Mouse (Mus musculus): ENCODE measurements at regions not wholly inside any gene's neighbourhood (a gene's known extent, or its start where the extent isn't known, plus 50 kb on each side); places are given as distances from the start of the nearest gene placed in this dataset.

DNA sequence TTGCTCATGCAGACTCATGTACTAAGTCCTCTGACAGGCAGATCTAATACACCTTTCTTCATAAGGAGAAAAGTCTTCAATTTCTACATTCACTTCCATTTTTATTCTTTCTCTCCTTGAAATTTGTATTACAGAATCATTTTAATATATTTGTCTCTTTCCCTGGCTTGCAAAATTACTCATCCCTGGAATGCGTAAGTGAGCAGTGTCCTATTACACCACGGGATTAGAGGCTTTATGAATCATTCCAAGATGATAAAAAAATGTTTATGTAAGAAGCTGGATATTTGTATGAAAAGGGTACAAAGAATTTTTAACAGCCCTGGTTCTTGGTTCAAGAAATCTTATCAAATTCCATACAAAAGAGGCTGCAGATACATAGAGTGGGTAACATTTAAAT is 83.6 kb upstream of the Mbnl1 start:
- no peak for ATAC-seq (replicated peaks; ENCODE audit: low FRiP score)
- no peaks in the 10 kb centered on the region for H3K4me1 ChIP-seq (replicated peaks; ENCODE audit: control insufficient read depth, insufficient read depth, low read length)
- H3K27me3 ChIP-seq (replicated peaks; ENCODE audit: control insufficient read depth, insufficient read depth, low read length) = no peaks in the 10 kb centered on the region
- no peak overlapping the region for H3K4me2 ChIP-seq
- no peaks in the 10 kb centered on the region for H3K9me3 ChIP-seq (ENCODE audit: control insufficient read depth, low read length)
- H3K4me3 ChIP-seq (ENCODE audit: low read depth, low read length) = no peak overlapping the region
- WGBS = 59% methylated on average over 2 of the region's 2 CpGs
- no peak overlapping the region for H3K9ac ChIP-seq (ENCODE audit: low read depth, low read length)
- no peaks in the 10 kb centered on the region for H3K36me3 ChIP-seq (ENCODE audit: control insufficient read depth, insufficient read depth, low read length)
- DNase-seq (ENCODE audit: low spot score) = no peak
- H3K27ac ChIP-seq (ENCODE audit: low read depth, low read length) = no peak overlapping the region

DNA sequence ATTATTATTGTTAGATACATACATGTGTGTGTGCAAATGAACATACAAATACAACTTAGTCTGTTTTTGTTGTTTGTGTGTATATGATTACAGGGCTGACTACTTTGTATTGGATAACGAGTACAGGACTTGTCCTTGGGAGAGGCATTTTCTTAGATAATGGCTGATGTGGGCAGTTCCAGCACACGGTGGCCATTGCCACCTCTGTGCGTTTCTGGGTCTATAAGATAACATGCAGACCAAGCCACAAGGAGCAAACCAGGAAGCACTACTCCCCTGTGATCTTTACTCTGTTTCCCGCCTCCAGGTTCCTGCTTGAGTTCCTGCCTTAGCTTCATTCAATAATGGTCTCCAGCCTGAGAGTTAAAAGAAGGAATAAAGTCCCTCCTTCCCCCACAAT is 77.3 kb upstream of the Mbnl1 start:
- DNase-seq (ENCODE audit: low spot score) (no peak), ATAC-seq (replicated peaks; ENCODE audit: low FRiP score) (peak; percentile 98)
- Histone ChIP-seq H3K4me3 (ENCODE audit: low read depth, low read length) (no peak overlapping the region), H3K9ac (ENCODE audit: low read depth, low read length) (no peak overlapping the region), H3K27ac (ENCODE audit: low read depth, low read length) (no peak overlapping the region; the same call in 1 of the 2 replicates), H3K4me1 (replicated peaks; ENCODE audit: control insufficient read depth, insufficient read depth, low read length) (peaks cover 5% of the 10 kb centered on the region; the same call in 1 of the 2 replicates), H3K9me3 (ENCODE audit: control insufficient read depth, low read length) (no peaks in the 10 kb centered on the region), H3K36me3 (ENCODE audit: control insufficient read depth, insufficient read depth, low read length) (no peaks in the 10 kb centered on the region), H3K4me2 (no peak overlapping the region; the same call in 1 of the 2 replicates), H3K27me3 (replicated peaks; ENCODE audit: control insufficient read depth, insufficient read depth, low read length) (no peaks in the 10 kb centered on the region)
- WGBS = 24% methylated on average over 4 of the region's 4 CpGs

DNA sequence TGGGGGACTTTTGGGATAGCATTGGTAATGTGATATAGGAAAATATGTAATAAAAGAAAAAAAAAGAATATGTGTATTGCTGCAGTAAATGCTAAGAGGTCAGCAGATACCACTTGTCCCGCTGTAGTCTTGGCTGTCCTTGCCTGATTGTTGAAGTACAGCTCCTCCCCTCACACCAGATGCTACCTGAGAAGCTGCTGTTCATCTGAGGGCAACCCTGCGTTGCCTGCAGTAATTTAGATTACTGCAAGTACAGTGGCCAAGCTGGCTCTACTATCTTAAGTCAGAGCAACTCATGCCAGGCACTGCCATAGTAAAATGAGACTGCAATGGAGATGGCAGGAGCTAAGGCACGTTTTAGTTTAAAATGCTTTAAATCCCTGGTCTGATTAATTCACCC is 75.7 kb upstream of the Mbnl1 start:
- Histone ChIP-seq H3K36me3 (ENCODE audit: control insufficient read depth, insufficient read depth, low read length) (no peaks in the 10 kb centered on the region), H3K9me3 (ENCODE audit: control insufficient read depth, low read length) (no peaks in the 10 kb centered on the region), H3K27ac (ENCODE audit: low read depth, low read length) (no peak overlapping the region), H3K4me2 (no peak overlapping the region), H3K27me3 (replicated peaks; ENCODE audit: control insufficient read depth, insufficient read depth, low read length) (no peaks in the 10 kb centered on the region), H3K4me3 (ENCODE audit: low read depth, low read length) (no peak overlapping the region), H3K4me1 (replicated peaks; ENCODE audit: control insufficient read depth, insufficient read depth, low read length) (peaks cover 5% of the 10 kb centered on the region; the same call in 1 of the 2 replicates), H3K9ac (ENCODE audit: low read depth, low read length) (no peak overlapping the region)
- DNase-seq (ENCODE audit: low spot score) = no peak
- no peak for ATAC-seq (replicated peaks; ENCODE audit: low FRiP score)
- WGBS = 74% methylated on average over 3 of the region's 3 CpGs

DNA sequence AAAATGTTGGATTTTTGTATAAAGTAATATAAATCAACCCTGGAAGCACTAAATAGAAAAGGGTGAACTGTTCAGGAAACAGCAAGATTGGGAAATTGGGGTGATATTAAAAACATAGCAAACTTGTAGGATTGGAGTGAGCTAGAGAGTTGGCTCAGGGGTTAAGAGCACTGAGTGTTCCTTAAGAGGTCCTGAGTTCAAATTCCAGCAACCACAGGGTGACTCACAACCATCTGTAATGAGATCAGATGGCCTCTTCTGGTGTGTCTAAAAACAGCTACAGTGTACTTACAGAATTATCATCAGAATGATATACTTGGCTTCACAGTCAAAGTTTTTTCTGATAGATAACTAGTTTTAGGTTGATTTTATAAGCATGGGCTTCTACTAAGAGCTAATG is 73.8 kb upstream of the Mbnl1 start:
- DNase-seq (ENCODE audit: low spot score) = no peak
- Histone ChIP-seq H3K9me3 (ENCODE audit: control insufficient read depth, low read length) (no peaks in the 10 kb centered on the region), H3K4me3 (ENCODE audit: low read depth, low read length) (no peak overlapping the region), H3K27me3 (replicated peaks; ENCODE audit: control insufficient read depth, insufficient read depth, low read length) (no peaks in the 10 kb centered on the region), H3K27ac (ENCODE audit: low read depth, low read length) (no peak overlapping the region), H3K9ac (ENCODE audit: low read depth, low read length) (no peak overlapping the region), H3K4me2 (no peak overlapping the region), H3K36me3 (ENCODE audit: control insufficient read depth, insufficient read depth, low read length) (no peaks in the 10 kb centered on the region), H3K4me1 (replicated peaks; ENCODE audit: control insufficient read depth, insufficient read depth, low read length) (peaks cover 5% of the 10 kb centered on the region; the same call in 1 of the 2 replicates)
- ATAC-seq (replicated peaks; ENCODE audit: low FRiP score) = no peak

DNA sequence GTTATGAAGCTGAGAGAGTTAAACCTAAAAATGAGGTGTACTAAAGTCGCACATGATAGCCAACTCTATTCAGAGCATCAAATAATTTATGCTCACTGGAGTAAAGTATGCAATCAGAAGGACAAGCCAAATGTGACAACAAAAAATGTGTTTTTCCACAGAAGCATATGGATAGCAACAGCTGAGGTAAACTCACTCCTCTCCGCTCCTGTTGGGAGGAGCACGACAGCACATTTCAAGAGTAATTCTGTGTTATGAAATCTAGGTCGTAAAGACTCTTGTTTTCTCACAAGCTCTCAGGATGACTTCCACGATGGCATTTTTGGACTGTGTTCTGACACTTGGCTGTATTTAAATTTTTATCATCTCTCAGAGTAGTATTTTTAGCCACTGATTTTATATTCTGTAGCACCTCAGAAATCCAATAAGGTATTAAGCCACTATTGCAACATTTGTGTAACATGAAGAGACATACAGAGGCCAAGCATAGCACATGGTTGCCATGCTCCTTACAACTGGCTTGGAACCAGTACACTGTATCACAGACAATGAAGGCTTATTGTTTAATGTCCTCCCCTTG is 70.3 kb upstream of the Mbnl1 start:
- DNase-seq (ENCODE audit: low spot score) (no peak), ATAC-seq (replicated peaks; ENCODE audit: low FRiP score) (no peak)
- Histone ChIP-seq H3K4me2 (no peak overlapping the region), H3K4me1 (replicated peaks; ENCODE audit: control insufficient read depth, insufficient read depth, low read length) (no peaks in the 10 kb centered on the region), H3K4me3 (ENCODE audit: low read depth, low read length) (no peak overlapping the region), H3K27ac (ENCODE audit: low read depth, low read length) (no peak overlapping the region), H3K9ac (ENCODE audit: low read depth, low read length) (no peak overlapping the region), H3K36me3 (ENCODE audit: control insufficient read depth, insufficient read depth, low read length) (no peaks in the 10 kb centered on the region), H3K9me3 (ENCODE audit: control insufficient read depth, low read length) (no peaks in the 10 kb centered on the region), H3K27me3 (replicated peaks; ENCODE audit: control insufficient read depth, insufficient read depth, low read length) (no peaks in the 10 kb centered on the region)
- 79% methylated on average over 5 of the region's 5 CpGs for WGBS

DNA sequence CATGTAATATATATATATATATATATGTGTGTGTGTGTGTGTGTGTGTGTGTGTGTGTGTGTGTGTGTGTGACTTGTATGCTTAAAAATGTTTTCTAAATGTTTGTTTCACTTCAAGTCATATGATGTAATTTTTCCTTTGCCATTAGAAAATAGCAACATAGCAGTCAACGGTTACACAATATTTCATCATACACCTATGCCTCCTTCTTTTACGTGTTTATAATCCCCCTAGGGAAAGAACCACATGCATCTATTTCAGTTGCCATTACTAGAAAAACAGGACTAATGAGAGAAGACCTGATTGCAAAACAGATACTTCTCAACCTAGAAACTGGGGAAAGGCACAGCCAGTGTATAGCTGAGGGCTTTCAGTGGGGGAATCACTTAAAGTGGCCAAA is 65.2 kb upstream of the Mbnl1 start:
- H3K4me2 ChIP-seq = no peak overlapping the region
- H3K4me1 ChIP-seq (replicated peaks; ENCODE audit: control insufficient read depth, insufficient read depth, low read length) = no peaks in the 10 kb centered on the region; the same call in 1 of the 2 replicates
- H3K27me3 ChIP-seq (replicated peaks; ENCODE audit: control insufficient read depth, insufficient read depth, low read length) = no peaks in the 10 kb centered on the region
- H3K27ac ChIP-seq (ENCODE audit: low read depth, low read length) = no peak overlapping the region
- 82% methylated on average over 2 of the region's 2 CpGs for WGBS
- H3K9me3 ChIP-seq (ENCODE audit: control insufficient read depth, low read length) = no peaks in the 10 kb centered on the region
- no peak overlapping the region for H3K9ac ChIP-seq (ENCODE audit: low read depth, low read length)
- no peak for DNase-seq (ENCODE audit: low spot score)
- ATAC-seq (replicated peaks; ENCODE audit: low FRiP score) = no peak
- no peak overlapping the region for H3K4me3 ChIP-seq (ENCODE audit: low read depth, low read length)
- H3K36me3 ChIP-seq (ENCODE audit: control insufficient read depth, insufficient read depth, low read length) = no peaks in the 10 kb centered on the region

DNA sequence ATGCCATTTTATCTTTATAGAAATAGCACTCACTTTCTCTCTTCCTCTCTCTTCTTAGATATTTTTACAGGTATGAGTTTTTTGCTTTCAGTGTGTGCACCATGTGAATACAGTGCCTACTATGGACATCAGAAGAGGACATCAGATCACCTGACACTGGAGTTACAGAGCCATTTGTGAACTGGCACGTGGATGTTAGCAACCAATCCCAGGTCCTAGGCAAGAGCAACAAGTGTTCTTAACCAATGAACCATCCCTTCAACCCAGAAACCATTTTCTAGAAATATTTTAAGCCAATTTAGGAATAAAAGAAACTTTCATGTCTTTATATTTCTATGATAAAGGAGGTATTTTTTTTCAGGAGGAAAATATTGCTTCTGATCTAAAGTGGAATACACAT is 64.7 kb upstream of the Mbnl1 start:
- ATAC-seq (replicated peaks; ENCODE audit: low FRiP score) (no peak), DNase-seq (ENCODE audit: low spot score) (no peak)
- Histone ChIP-seq H3K9me3 (ENCODE audit: control insufficient read depth, low read length) (no peaks in the 10 kb centered on the region), H3K4me1 (replicated peaks; ENCODE audit: control insufficient read depth, insufficient read depth, low read length) (no peaks in the 10 kb centered on the region; the same call in 1 of the 2 replicates), H3K4me2 (no peak overlapping the region), H3K27me3 (replicated peaks; ENCODE audit: control insufficient read depth, insufficient read depth, low read length) (no peaks in the 10 kb centered on the region), H3K36me3 (ENCODE audit: control insufficient read depth, insufficient read depth, low read length) (no peaks in the 10 kb centered on the region), H3K27ac (ENCODE audit: low read depth, low read length) (peak overlapping the region; percentile 25; the same call in 1 of the 2 replicates), H3K9ac (ENCODE audit: low read depth, low read length) (no peak overlapping the region), H3K4me3 (ENCODE audit: low read depth, low read length) (no peak overlapping the region)
- WGBS = 62% methylated on average over 1 of the region's 1 CpGs

DNA sequence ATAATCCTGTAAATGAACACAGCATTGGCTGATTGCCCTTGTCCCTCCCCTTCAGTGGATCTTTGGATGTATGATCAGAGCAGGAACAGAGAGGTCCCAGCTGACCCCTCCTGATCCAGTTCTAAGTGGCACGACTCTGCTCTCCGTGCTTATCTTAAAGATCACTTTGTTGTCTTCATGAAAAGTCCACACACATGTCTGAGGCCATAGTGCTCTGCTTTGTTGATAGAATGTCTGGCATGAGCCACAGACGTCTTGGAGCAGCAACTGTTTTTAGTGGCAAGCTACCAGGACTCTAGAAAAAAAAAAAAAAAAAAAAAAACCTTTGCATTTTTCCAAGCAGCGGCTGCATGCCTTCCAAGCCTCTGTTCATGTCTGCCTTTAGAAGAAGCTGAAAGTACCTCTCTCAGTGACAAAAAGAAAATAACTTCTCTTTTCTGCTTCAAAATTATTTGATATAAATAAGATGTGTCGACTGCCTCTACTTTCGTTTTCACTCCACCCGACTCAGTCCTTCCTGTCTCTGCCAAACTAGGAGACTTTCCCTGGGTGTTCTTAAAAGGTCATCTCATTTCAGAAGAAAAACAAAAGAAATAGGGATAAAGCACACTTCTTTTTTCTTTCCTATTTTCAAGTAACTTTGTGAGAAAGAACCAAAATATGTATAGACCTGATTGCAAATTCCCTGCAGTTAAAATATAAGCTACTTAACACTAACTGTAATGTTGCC is 63.9 kb upstream of the Mbnl1 start:
- H3K4me2 ChIP-seq = peak overlapping the region; percentile 70
- H3K9me3 ChIP-seq (ENCODE audit: control insufficient read depth, low read length) = no peaks in the 10 kb centered on the region
- no peaks in the 10 kb centered on the region for H3K27me3 ChIP-seq (replicated peaks; ENCODE audit: control insufficient read depth, insufficient read depth, low read length)
- peak overlapping the region; percentile 70 for H3K9ac ChIP-seq (ENCODE audit: low read depth, low read length)
- DNase-seq (ENCODE audit: low spot score) (no peak), ATAC-seq (replicated peaks; ENCODE audit: low FRiP score) (peak; percentile 72)
- peak overlapping the region; percentile 47 for H3K4me3 ChIP-seq (ENCODE audit: low read depth, low read length)
- H3K4me1 ChIP-seq (replicated peaks; ENCODE audit: control insufficient read depth, insufficient read depth, low read length) = no peaks in the 10 kb centered on the region; the same call in 1 of the 2 replicates
- 15% methylated on average over 7 of the region's 7 CpGs for WGBS
- H3K36me3 ChIP-seq (ENCODE audit: control insufficient read depth, insufficient read depth, low read length) = no peaks in the 10 kb centered on the region
- H3K27ac ChIP-seq (ENCODE audit: low read depth, low read length) = peak overlapping the region; percentile 43

DNA sequence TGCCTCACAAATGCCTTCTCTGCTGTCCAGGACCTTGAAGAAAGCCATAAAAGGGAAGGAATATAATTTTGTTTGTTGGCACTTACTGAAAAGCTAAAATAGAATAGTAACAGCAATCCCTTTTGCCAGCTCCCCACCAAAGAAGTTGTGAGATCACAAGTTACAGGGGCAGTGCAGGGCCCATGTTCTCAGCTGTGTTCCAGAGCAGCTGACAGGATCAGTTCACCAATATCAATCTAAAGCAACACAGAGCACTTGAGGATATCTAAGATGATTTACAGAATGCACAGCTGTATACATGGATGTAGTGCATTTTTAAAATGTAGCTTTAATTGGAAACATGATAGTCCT is 63.4 kb upstream of the Mbnl1 start:
- H3K9me3 ChIP-seq (ENCODE audit: control insufficient read depth, low read length) = no peaks in the 10 kb centered on the region
- H3K4me2 ChIP-seq = peak overlapping the region; percentile 70
- H3K27me3 ChIP-seq (replicated peaks; ENCODE audit: control insufficient read depth, insufficient read depth, low read length) = no peaks in the 10 kb centered on the region
- H3K27ac ChIP-seq (ENCODE audit: low read depth, low read length) = peak overlapping the region; percentile 43; the same call in 1 of the 2 replicates
- DNase-seq (ENCODE audit: low spot score) (no peak), ATAC-seq (replicated peaks; ENCODE audit: low FRiP score) (peak; percentile 60)
- H3K9ac ChIP-seq (ENCODE audit: low read depth, low read length) = peak overlapping the region; percentile 70
- peak overlapping the region; percentile 47 for H3K4me3 ChIP-seq (ENCODE audit: low read depth, low read length)
- peaks cover 1% of the 10 kb centered on the region for H3K4me1 ChIP-seq (replicated peaks; ENCODE audit: control insufficient read depth, insufficient read depth, low read length)
- H3K36me3 ChIP-seq (ENCODE audit: control insufficient read depth, insufficient read depth, low read length) = no peaks in the 10 kb centered on the region

Data from liver, embryonic 11.5 days (tissue).